Mouse (Mus musculus): Measurements from ENCODE around the gene Ctps2.

Gene Ctps2

GRCm38 (mm10) chrX:162986876-162987495 lies 85.9 kb downstream of the Ctps2 start:
- no peak for DNase-seq

- DNase-seq: no peak
Observed at GRCm38 (mm10) chrX:162991396-162991795, 90.4 kb downstream of the Ctps2 start.

DNA sequence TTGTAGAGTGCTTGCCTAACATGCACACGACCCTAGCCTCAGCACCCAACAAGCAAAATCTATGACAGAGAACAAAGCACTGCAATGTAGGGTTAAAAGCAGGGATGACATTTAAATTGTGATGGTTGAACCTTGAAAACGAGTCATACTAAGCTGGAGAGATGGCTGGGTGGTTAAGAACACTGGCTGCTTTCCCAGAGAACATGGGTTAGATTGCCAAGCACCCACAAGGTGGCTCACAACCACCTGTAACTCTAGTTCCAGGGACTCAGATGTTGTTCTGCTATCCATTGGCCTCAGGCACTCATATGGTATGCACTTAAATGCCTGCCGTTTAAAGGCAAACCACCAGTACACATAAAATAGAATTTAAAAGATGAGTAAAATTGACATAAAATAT lies 91.1 kb downstream of the Ctps2 start:
- DNase-seq: no peak

GRCm38 (mm10) chrX:163027864-163028263 lies 126.8 kb downstream of the Ctps2 start:
- no peak for DNase-seq

GRCm38 (mm10) chrX:163038767-163039166 lies 137.7 kb downstream of the Ctps2 start:
- no peak for DNase-seq

DNA sequence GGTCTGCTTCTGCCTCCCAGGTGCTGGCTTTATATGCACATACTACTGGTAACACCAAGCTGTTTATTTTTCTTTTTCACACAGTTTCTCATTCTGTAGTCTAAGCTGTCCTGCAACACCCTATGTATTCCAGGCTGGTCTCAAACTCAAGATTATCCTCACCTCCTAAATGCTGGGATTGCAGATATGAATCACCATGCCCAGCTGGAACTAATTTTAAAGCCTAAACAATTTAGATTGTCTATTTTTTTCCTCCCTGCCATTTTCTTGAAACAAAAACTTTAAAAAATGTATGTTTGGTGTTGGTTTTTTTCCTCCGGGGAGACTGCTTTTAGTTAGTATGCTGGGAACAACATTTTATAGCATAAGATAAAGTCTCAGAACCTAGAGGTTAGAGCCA lies 141.7 kb downstream of the Ctps2 start:
- DNase-seq: no peak

GRCm38 (mm10) chrX:163063936-163064335 lies 162.9 kb downstream of the Ctps2 start:
- DNase-seq: no peak
